Comparison of ENCODE assay signal across 9 mouse cellular contexts in the genomic region with DNA sequence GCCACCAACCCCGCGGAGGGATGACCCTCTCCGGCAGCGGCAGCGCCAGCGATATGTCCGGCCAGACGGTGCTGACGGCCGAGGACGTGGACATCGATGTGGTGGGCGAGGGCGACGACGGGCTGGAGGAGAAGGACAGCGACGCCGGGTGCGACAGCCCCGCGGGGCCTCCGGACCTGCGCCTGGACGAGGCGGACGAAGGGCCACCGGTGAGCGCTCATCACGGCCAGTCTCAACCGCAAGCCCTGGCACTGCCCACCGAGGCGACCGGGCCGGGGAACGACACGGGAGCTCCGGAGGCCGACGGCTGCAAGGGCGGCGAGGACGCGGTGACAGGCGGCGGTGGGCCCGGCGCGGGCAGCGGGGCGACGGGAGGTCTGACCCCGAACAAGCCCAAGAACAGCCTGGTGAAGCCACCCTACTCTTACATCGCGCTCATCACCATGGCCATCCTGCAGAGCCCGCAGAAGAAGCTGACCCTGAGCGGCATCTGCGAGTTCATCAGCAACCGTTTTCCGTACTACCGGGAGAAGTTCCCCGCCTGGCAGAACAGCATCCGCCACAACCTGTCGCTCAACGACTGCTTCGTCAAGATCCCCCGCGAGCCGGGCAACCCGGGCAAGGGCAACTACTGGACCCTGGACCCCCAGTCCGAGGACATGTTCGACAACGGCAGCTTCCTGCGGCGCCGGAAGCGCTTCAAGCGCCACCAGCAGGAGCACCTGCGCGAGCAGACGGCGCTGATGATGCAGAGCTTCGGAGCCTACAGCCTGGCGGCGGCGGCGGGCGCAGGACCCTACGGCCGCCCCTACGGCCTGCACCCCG. TPM values are rescaled to one million over a fixed set of nuclear protein-coding genes. Genes with fewer than 3 reads are reported as not detected.
DNase-seq lines count a peak whose midpoint lies in the region; ATAC-seq lines count a peak whose summit lies in the region.
"Had no signal": no experiment of that assay in that cellular context is flagged by ENCODE, and none has a peak within 500 bp of the region (broad histone marks: within the 10 kb centered on the region; RNA-seq: fewer than 3 reads in every experiment).

No protein-coding gene starts in this region.

- H3K4me1 ChIP-seq in lung, embryonic 15.5 days = peaks cover 41% of the 10 kb centered on the region
- H3K4me1 ChIP-seq in heart, embryonic 11.5 days (ENCODE audit: control insufficient read depth, insufficient read depth, low read length) = peaks cover 7% of the 10 kb centered on the region
- peaks cover 39% of the 10 kb centered on the region for H3K4me1 ChIP-seq in limb, embryonic 10.5 days
- H3K4me1 ChIP-seq in neural tube, embryonic 14.5 days (ENCODE audit: control insufficient read depth, insufficient read depth, low read length) = peaks cover 4% of the 10 kb centered on the region; the same call in 1 of the 2 replicates

- no peak for ATAC-seq in lung, embryonic 15.5 days (ENCODE audit: borderline replicate concordance, extremely low read depth, low FRiP score, low TSS enrichment)
- ATAC-seq in heart, embryonic 11.5 days (replicated peaks; ENCODE audit: insufficient number of reproducible peaks, low FRiP score, low TSS enrichment) = no peak
- peak; percentile 38; the same call in 1 of the 2 replicates for ATAC-seq in neural tube, embryonic 14.5 days (ENCODE audit: low read depth)

- under 1% methylated on average over 92 of the region's 92 CpGs for WGBS in lung, embryonic 15.5 days
- WGBS in heart, embryonic 11.5 days (ENCODE audit: insufficient replicate concordance) = 1% methylated on average over 90 of the region's 92 CpGs
- under 1% methylated on average over 91 of the region's 92 CpGs for WGBS in limb, embryonic 10.5 days
- WGBS in neural tube, embryonic 14.5 days = under 1% methylated on average over 86 of the region's 92 CpGs

- H3K9ac ChIP-seq in lung, embryonic 15.5 days = no peak overlapping the region
- H3K9ac ChIP-seq in heart, embryonic 11.5 days (ENCODE audit: low read depth, low read length) = no peak overlapping the region
- H3K9ac ChIP-seq in neural tube, embryonic 14.5 days (replicated peaks; ENCODE audit: low read depth, low read length) = peak overlapping the region; percentile 56

- H3K27ac ChIP-seq in lung, embryonic 15.5 days = no peak overlapping the region
- H3K27ac ChIP-seq in heart, embryonic 11.5 days (ENCODE audit: low read depth, low read length) = no peak overlapping the region
- H3K27ac ChIP-seq in limb, embryonic 10.5 days = peak overlapping the region; percentile 42; the same call in 1 of the 2 replicates
- H3K27ac ChIP-seq in neural tube, embryonic 14.5 days (ENCODE audit: low read depth, low read length) = peak overlapping the region; percentile 76

- intact Hi-C loops in left cerebral cortex, postnatal 14 days (cut with DNase I) = no loop called here

- H3K27me3 ChIP-seq in lung, embryonic 15.5 days = peaks cover 97% of the 10 kb centered on the region
- H3K27me3 ChIP-seq in heart, embryonic 11.5 days (ENCODE audit: control insufficient read depth, insufficient read depth, low read length) = peaks cover 81% of the 10 kb centered on the region
- peaks cover 100% of the 10 kb centered on the region for H3K27me3 ChIP-seq in limb, embryonic 10.5 days (ENCODE audit: low read depth, poor library complexity, severe bottlenecking)
- H3K27me3 ChIP-seq in neural tube, embryonic 14.5 days (ENCODE audit: control insufficient read depth, insufficient read depth, low read length) = peaks cover 32% of the 10 kb centered on the region

- H3K4me3 ChIP-seq in lung, embryonic 15.5 days = peak overlapping the region; percentile 29
- H3K4me3 ChIP-seq in heart, embryonic 11.5 days (ENCODE audit: low read depth, low read length) = peak overlapping the region; percentile 37
- peak overlapping the region; percentile 43 for H3K4me3 ChIP-seq in limb, embryonic 10.5 days
- H3K4me3 ChIP-seq in neural tube, embryonic 14.5 days (ENCODE audit: low read depth, low read length) = peak overlapping the region; percentile 37

- DNase-seq in lung, postnatal 14 days = no peak
- peak; percentile 10 to 23 for DNase-seq in cerebellum, postnatal 36 days
- peak; percentile 67 for DNase-seq in limb, embryonic 10.5 days (ENCODE audit: low spot score)
- no peak for DNase-seq in left cerebral cortex, postnatal 14 days (ENCODE audit: low spot score in 2 of 2)
- DNase-seq in left cerebral cortex, adult 9 months (ENCODE audit: low spot score in 2 of 2) = no peak

- H3K36me3 ChIP-seq in lung, embryonic 15.5 days = no peaks in the 10 kb centered on the region
- no peaks in the 10 kb centered on the region for H3K36me3 ChIP-seq in heart, embryonic 11.5 days (ENCODE audit: control insufficient read depth, insufficient read depth, low read length)
- H3K36me3 ChIP-seq in limb, embryonic 10.5 days = no peaks in the 10 kb centered on the region
- no peaks in the 10 kb centered on the region for H3K36me3 ChIP-seq in neural tube, embryonic 14.5 days (ENCODE audit: control insufficient read depth, insufficient read depth, low read length)

- H3K9me3 ChIP-seq in lung, embryonic 15.5 days = no peaks in the 10 kb centered on the region
- no peaks in the 10 kb centered on the region for H3K9me3 ChIP-seq in heart, embryonic 11.5 days (replicated peaks; ENCODE audit: control insufficient read depth, low read length)
- H3K9me3 ChIP-seq in limb, embryonic 10.5 days (replicated peaks) = no peaks in the 10 kb centered on the region
- H3K9me3 ChIP-seq in neural tube, embryonic 14.5 days (ENCODE audit: control insufficient read depth, low read length) = no peaks in the 10 kb centered on the region

- peak overlapping the region; percentile 52 for H3K4me2 ChIP-seq in lung, embryonic 15.5 days
- peak overlapping the region; percentile 59 for H3K4me2 ChIP-seq in heart, embryonic 11.5 days
- H3K4me2 ChIP-seq in neural tube, embryonic 14.5 days (ENCODE audit: low read depth, low read length) = peak overlapping the region; percentile 30

RNA-seq across cellular contexts. Expression of a gene that starts 0.7 kb away (rescaled TPM):
- 0.10 and 0.13 TPM in 2 replicates for polyA plus RNA-seq in lung, embryonic 15.5 days (2015; fragmentation: Nextera tagmentation; extraction: Ambion mirVana)
- 0.13 and 0.17 TPM in 2 replicates for polyA plus RNA-seq in heart, embryonic 11.5 days (2014; fragmentation: Nextera tagmentation; extraction: Ambion mirVana)
- polyA plus RNA-seq in limb, embryonic 10.5 days (2016; fragmentation: Nextera tagmentation; extraction: Ambion mirVana) = 0.06 and 0.08 TPM in 2 replicates
- polyA plus RNA-seq in neural tube, embryonic 14.5 days (2014; fragmentation: Nextera tagmentation; extraction: Ambion mirVana) = 2.5 and 3.2 TPM in 2 replicates
- not detected for total RNA-seq in left cerebral cortex, postnatal 14 days (2021)
- total RNA-seq: left cerebral cortex, postnatal 10 days had no signal

RNA-seq across cellular contexts. Expression of a gene that starts 58.6 kb away (rescaled TPM):
- polyA plus RNA-seq in lung, embryonic 15.5 days (2015; fragmentation: Nextera tagmentation; extraction: Ambion mirVana) = 19.9 and 20.2 TPM in 2 replicates
- 12.9 and 13.7 TPM in 2 replicates for polyA plus RNA-seq in heart, embryonic 11.5 days (2014; fragmentation: Nextera tagmentation; extraction: Ambion mirVana)
- polyA plus RNA-seq in limb, embryonic 10.5 days (2016; fragmentation: Nextera tagmentation; extraction: Ambion mirVana) = 18.5 and 19.0 TPM in 2 replicates
- polyA plus RNA-seq in neural tube, embryonic 14.5 days (2014; fragmentation: Nextera tagmentation; extraction: Ambion mirVana) = 12.3 and 15.9 TPM in 2 replicates
- 10 to 100 TPM; 11.4 to 13.1 TPM for total RNA-seq in left cerebral cortex, postnatal 14 days (2021)

Comparison
In these comparisons a context has a peak if more than half of its experiments do, and no peak if none do; other contexts are left out.
1. H3K27ac ChIP-seq: peak in limb, embryonic 10.5 days (single experiment) and neural tube, embryonic 14.5 days (single experiment); none in lung, embryonic 15.5 days (single experiment) and heart, embryonic 11.5 days (single experiment).
2. DNase-seq: peak in cerebellum, postnatal 36 days (2 of 2) and limb, embryonic 10.5 days (single experiment); none in lung, postnatal 14 days (single experiment), left cerebral cortex, postnatal 14 days (0 of 2) and left cerebral cortex, adult 9 months (0 of 2).
3. Peak in every context shown above with its lines, with median percentiles within 50 percentile points of each other: H3K4me2 ChIP-seq and H3K4me3 ChIP-seq.